Mouse (Mus musculus): Measurements from ENCODE around the gene Nckap5l. TPM values are rescaled to one million over a fixed set of nuclear protein-coding genes. Genes with fewer than 3 reads are reported as not detected.
"Not testable (repeated sequence)": the region's sequence is repeated elsewhere in the genome, so short reads cannot be mapped to it uniquely, and the experiment has no call there.

The Nckap5l gene
- polyA plus RNA-seq, 1 experiment: 6.1 TPM

GRCm38 (mm10) chr15:99392486-99393385, 64.8 kb downstream of the Nckap5l start, which contains the start of gene Tmbim6:
Gene Tmbim6 (plus strand): TSS chr15:99392882.
- Histone ChIP-seq H3K27ac (ENCODE audit: insufficient read depth, low read length) (no peak within 1 kb of the TSS), H3K4me1 (ENCODE audit: control insufficient read depth, insufficient read depth, low read length) (no peaks in the 10 kb centered on the region), H3K9ac (ENCODE audit: low read depth, poor library complexity, severe bottlenecking) (peak within 1 kb of the TSS; percentile 71), H3K27me3 (ENCODE audit: control insufficient read depth, insufficient read depth, low read length, poor library complexity, severe bottlenecking) (no peaks in the 10 kb centered on the region), H3K36me3 (ENCODE audit: control insufficient read depth, insufficient read depth, low read length, poor library complexity, severe bottlenecking) (no peaks in the 10 kb centered on the region), H3K4me3 (ENCODE audit: low read depth, low read length) (peak within 1 kb of the TSS; percentile 92), H3K9me3 (replicated peaks; ENCODE audit: control insufficient read depth, insufficient read depth, low read length, poor library complexity, severe bottlenecking) (no peaks in the 10 kb centered on the region)
- TF ChIP-seq POLR2A (IDR thresholded peaks at IDR 0.05; ENCODE audit: insufficient read depth, low read length) (peak; percentile 72), EP300 (IDR thresholded peaks at IDR 0.05; ENCODE audit: insufficient read depth, low read depth, low read length) (no peak)

- H3K9me3 ChIP-seq (replicated peaks; ENCODE audit: control insufficient read depth, insufficient read depth, low read length, poor library complexity, severe bottlenecking): no peaks in the 10 kb centered on the region
- no peak overlapping the region for H3K27ac ChIP-seq (ENCODE audit: insufficient read depth, low read length)
- no peaks in the 10 kb centered on the region for H3K4me1 ChIP-seq (ENCODE audit: control insufficient read depth, insufficient read depth, low read length)
- H3K9ac ChIP-seq (ENCODE audit: low read depth, poor library complexity, severe bottlenecking): peak overlapping the region; percentile 50; the same call in 1 of the 2 replicates
- no peaks in the 10 kb centered on the region for H3K27me3 ChIP-seq (ENCODE audit: control insufficient read depth, insufficient read depth, low read length, poor library complexity, severe bottlenecking)
- H3K4me3 ChIP-seq (ENCODE audit: low read depth, low read length): peak overlapping the region; percentile 45
- no peaks in the 10 kb centered on the region for H3K36me3 ChIP-seq (ENCODE audit: control insufficient read depth, insufficient read depth, low read length, poor library complexity, severe bottlenecking)
- TF ChIP-seq EP300 (IDR thresholded peaks at IDR 0.05; ENCODE audit: insufficient read depth, low read depth, low read length) (no peak), POLR2A (IDR thresholded peaks at IDR 0.05; ENCODE audit: insufficient read depth, low read length) (no peak), CTCF (IDR thresholded peaks at IDR 0.05; ENCODE audit: low read depth, low read length) (no peak)
Measured at GRCm38 (mm10) chr15:99391975-99392374, 65.6 kb downstream of the Nckap5l start.

GRCm38 (mm10) chr15:99390472-99391401, 66.8 kb downstream of the Nckap5l start:
- no peaks in the 10 kb centered on the region for H3K9me3 ChIP-seq (replicated peaks; ENCODE audit: control insufficient read depth, insufficient read depth, low read length, poor library complexity, severe bottlenecking)
- H3K4me1 ChIP-seq (ENCODE audit: control insufficient read depth, insufficient read depth, low read length): no peaks in the 10 kb centered on the region
- H3K4me3 ChIP-seq (ENCODE audit: low read depth, low read length): no peak overlapping the region
- H3K36me3 ChIP-seq (ENCODE audit: control insufficient read depth, insufficient read depth, low read length, poor library complexity, severe bottlenecking): no peaks in the 10 kb centered on the region
- H3K27ac ChIP-seq (ENCODE audit: insufficient read depth, low read length): no peak overlapping the region
- H3K9ac ChIP-seq (ENCODE audit: low read depth, poor library complexity, severe bottlenecking): no peak overlapping the region
- H3K27me3 ChIP-seq (ENCODE audit: control insufficient read depth, insufficient read depth, low read length, poor library complexity, severe bottlenecking): no peaks in the 10 kb centered on the region
- TF ChIP-seq POLR2A (IDR thresholded peaks at IDR 0.05; ENCODE audit: insufficient read depth, low read length): no peak
- no peak for TF ChIP-seq EP300 (IDR thresholded peaks at IDR 0.05; ENCODE audit: insufficient read depth, low read depth, low read length)
- TF ChIP-seq CTCF (IDR thresholded peaks at IDR 0.05; ENCODE audit: low read depth, low read length): no peak

GRCm38 (mm10) chr15:99387976-99388375, 69.6 kb downstream of the Nckap5l start:
- H3K27me3 ChIP-seq (ENCODE audit: control insufficient read depth, insufficient read depth, low read length, poor library complexity, severe bottlenecking): no peaks in the 10 kb centered on the region
- H3K27ac ChIP-seq (ENCODE audit: insufficient read depth, low read length): no peak overlapping the region
- no peak for TF ChIP-seq EP300 (IDR thresholded peaks at IDR 0.05; ENCODE audit: insufficient read depth, low read depth, low read length)
- TF ChIP-seq POLR2A (IDR thresholded peaks at IDR 0.05; ENCODE audit: insufficient read depth, low read length): no peak
- TF ChIP-seq CTCF (IDR thresholded peaks at IDR 0.05; ENCODE audit: low read depth, low read length): no peak
- H3K9ac ChIP-seq (ENCODE audit: low read depth, poor library complexity, severe bottlenecking): no peak overlapping the region
- no peak overlapping the region for H3K4me3 ChIP-seq (ENCODE audit: low read depth, low read length)
- no peaks in the 10 kb centered on the region for H3K4me1 ChIP-seq (ENCODE audit: control insufficient read depth, insufficient read depth, low read length)
- H3K9me3 ChIP-seq (replicated peaks; ENCODE audit: control insufficient read depth, insufficient read depth, low read length, poor library complexity, severe bottlenecking): no peaks in the 10 kb centered on the region
- H3K36me3 ChIP-seq (ENCODE audit: control insufficient read depth, insufficient read depth, low read length, poor library complexity, severe bottlenecking): no peaks in the 10 kb centered on the region

- no peak overlapping the region for H3K4me3 ChIP-seq (ENCODE audit: low read depth, low read length)
- no peak overlapping the region for H3K9ac ChIP-seq (ENCODE audit: low read depth, poor library complexity, severe bottlenecking)
- H3K27me3 ChIP-seq (ENCODE audit: control insufficient read depth, insufficient read depth, low read length, poor library complexity, severe bottlenecking): no peaks in the 10 kb centered on the region
- no peaks in the 10 kb centered on the region for H3K36me3 ChIP-seq (ENCODE audit: control insufficient read depth, insufficient read depth, low read length, poor library complexity, severe bottlenecking)
- H3K9me3 ChIP-seq (replicated peaks; ENCODE audit: control insufficient read depth, insufficient read depth, low read length, poor library complexity, severe bottlenecking): no peaks in the 10 kb centered on the region
- no peaks in the 10 kb centered on the region for H3K4me1 ChIP-seq (ENCODE audit: control insufficient read depth, insufficient read depth, low read length)
- TF ChIP-seq POLR2A (IDR thresholded peaks at IDR 0.05; ENCODE audit: insufficient read depth, low read length) (no peak), CTCF (IDR thresholded peaks at IDR 0.05; ENCODE audit: low read depth, low read length) (no peak), EP300 (IDR thresholded peaks at IDR 0.05; ENCODE audit: insufficient read depth, low read depth, low read length) (no peak)
- no peak overlapping the region for H3K27ac ChIP-seq (ENCODE audit: insufficient read depth, low read length)
Measured at GRCm38 (mm10) chr15:99386796-99387195, 70.8 kb downstream of the Nckap5l start.

GRCm38 (mm10) chr15:99386110-99386509, 71.4 kb downstream of the Nckap5l start:
- H3K9ac ChIP-seq (ENCODE audit: low read depth, poor library complexity, severe bottlenecking); H3K36me3 ChIP-seq (ENCODE audit: control insufficient read depth, insufficient read depth, low read length, poor library complexity, severe bottlenecking); H3K9me3 ChIP-seq (replicated peaks; ENCODE audit: control insufficient read depth, insufficient read depth, low read length, poor library complexity, severe bottlenecking); H3K4me3 ChIP-seq (ENCODE audit: low read depth, low read length); H3K27ac ChIP-seq (ENCODE audit: insufficient read depth, low read length); H3K4me1 ChIP-seq (ENCODE audit: control insufficient read depth, insufficient read depth, low read length); H3K27me3 ChIP-seq (ENCODE audit: control insufficient read depth, insufficient read depth, low read length, poor library complexity, severe bottlenecking): not testable (repeated sequence)

All from ES-Bruce4 (cell line).